In the genomic region with DNA sequence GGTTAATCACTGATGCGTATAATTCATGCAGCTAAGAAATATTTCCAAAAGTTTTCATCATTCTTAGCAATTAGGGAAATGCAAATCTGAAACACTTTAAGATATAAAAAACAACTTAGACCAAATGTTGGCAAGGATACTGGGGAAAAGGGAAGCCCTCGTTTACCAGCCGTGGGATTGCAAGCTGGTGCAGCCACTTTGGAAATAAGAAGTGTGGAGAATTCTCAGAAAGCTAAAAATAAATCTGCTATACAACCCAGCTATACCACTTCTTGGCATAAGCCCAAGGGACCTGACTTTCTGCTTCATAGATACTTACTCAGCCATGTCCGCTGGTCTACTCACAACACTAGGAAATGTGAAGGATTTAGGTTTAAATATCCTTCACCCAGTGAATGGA, we compare ENCODE assay signal across 26 mouse cellular contexts. TPM values are rescaled to one million over a fixed set of nuclear protein-coding genes. Genes with fewer than 3 reads are reported as not detected.
DNase-seq lines count a peak whose midpoint lies in the region; ATAC-seq and TF ChIP-seq lines count a peak whose summit lies in the region.
"Had no signal": no experiment of that assay in that cellular context is flagged by ENCODE, and none has a peak within 500 bp of the region (broad histone marks: within the 10 kb centered on the region; RNA-seq: fewer than 3 reads in every experiment).

No protein-coding gene starts in this region.

- peak; percentile 57 for DNase-seq in forebrain, postnatal 0 days
- DNase-seq in lung, embryonic 14.5 days = peak; percentile 23
- no peak for DNase-seq in lung, postnatal 25 days (ENCODE audit: low spot score)
- DNase-seq in CH12.LX (ENCODE audit: extremely low read depth) = no peak
- peak; percentile 23 for DNase-seq in brain, embryonic 14.5 days (ENCODE audit: low read depth)
- DNase-seq: adrenal gland, adult 2 months; cerebellum, adult 9-10 months; gastrocnemius, adult 2 months; heart, postnatal 36 days; kidney, adult 18-20 months; kidney, postnatal 4 days; lung, adult 18-20 months; lung, postnatal 4 days; midbrain, embryonic 14.5 days; retina, postnatal 1 day; spleen, adult 18-20 months had no signal

- TF ChIP-seq RAD21 in CH12.LX (IDR thresholded peaks at IDR 0.05; ENCODE audit: low read depth, low read length) = no peak

- dilution Hi-C loops in CH12.LX (cut with MboI; ENCODE audit: extremely low pct_ligation_motif_present, extremely low pct_unique_long_range_greater_than_20kb, low sequenced_read_pairs) = no loop called here

- no peaks in the 10 kb centered on the region for H3K27me3 ChIP-seq in forebrain, postnatal 0 days (ENCODE audit: insufficient read depth, low read length)
- no peaks in the 10 kb centered on the region for H3K27me3 ChIP-seq in forebrain, embryonic 13.5 days
- H3K27me3 ChIP-seq in lung, embryonic 14.5 days (ENCODE audit: insufficient read depth, low read length) = no peaks in the 10 kb centered on the region
- peaks cover 2% of the 10 kb centered on the region for H3K27me3 ChIP-seq in CH12.LX (replicated peaks)
- H3K27me3 ChIP-seq in heart, embryonic 11.5 days (ENCODE audit: control insufficient read depth, insufficient read depth, low read length) = no peaks in the 10 kb centered on the region
- H3K27me3 ChIP-seq: heart, embryonic 15.5 days; limb, embryonic 13.5 days; liver, embryonic 12.5 days; neural tube, embryonic 12.5 days; Patski had no signal

- no peak for TF ChIP-seq CTCF in forebrain, postnatal 0 days (IDR thresholded peaks at IDR 0.05; ENCODE audit: low read depth)
- TF ChIP-seq CTCF in lung, embryonic 14.5 days (IDR thresholded peaks at IDR 0.05; ENCODE audit: low read depth) = no peak
- no peak for TF ChIP-seq CTCF in CH12.LX (conservative IDR thresholded peaks at IDR 0.05 in 1 of 2, IDR thresholded peaks at IDR 0.05 in 1 of 2; ENCODE audit: low read depth in 2 of 2, low read length in 2 of 2)
- TF ChIP-seq CTCF in brain, embryonic 14.5 days (IDR thresholded peaks at IDR 0.05; ENCODE audit: borderline replicate concordance, extremely low read depth, insufficient read depth, insufficient read length) = no peak

- no peak overlapping the region for H3K9ac ChIP-seq in forebrain, postnatal 0 days
- H3K9ac ChIP-seq in forebrain, embryonic 13.5 days = no peak overlapping the region
- no peak overlapping the region for H3K9ac ChIP-seq in lung, embryonic 14.5 days
- no peak overlapping the region for H3K9ac ChIP-seq in CH12.LX (ENCODE audit: insufficient read depth, low read depth)
- no peak overlapping the region for H3K9ac ChIP-seq in heart, embryonic 11.5 days (ENCODE audit: low read depth, low read length)
- H3K9ac ChIP-seq: heart, embryonic 15.5 days; hindbrain, embryonic 14.5 days; limb, embryonic 13.5 days; liver, embryonic 12.5 days; neural tube, embryonic 12.5 days had no signal

- WGBS in forebrain, postnatal 0 days = 56% methylated on average over 4 of the region's 4 CpGs
- whole genome bisulfite sequencing in forebrain, embryonic 13.5 days = 87% methylated on average over 4 of the region's 4 CpGs
- 65% methylated on average over 4 of the region's 4 CpGs for WGBS in lung, embryonic 14.5 days
- WGBS in heart, embryonic 11.5 days (ENCODE audit: insufficient replicate concordance) = 84% methylated on average over 4 of the region's 4 CpGs

- H3K4me1 ChIP-seq in forebrain, postnatal 0 days (ENCODE audit: insufficient read depth) = no peaks in the 10 kb centered on the region
- no peaks in the 10 kb centered on the region for H3K4me1 ChIP-seq in forebrain, embryonic 13.5 days
- H3K4me1 ChIP-seq in lung, embryonic 14.5 days (ENCODE audit: insufficient read depth) = no peaks in the 10 kb centered on the region
- peaks cover 0 to 14% of the 10 kb centered on the region in 2 experiments; a peak in 2 of 4 replicates for H3K4me1 ChIP-seq in CH12.LX (ENCODE audit: control insufficient read depth in 1 of 2, insufficient read depth in 2 of 2)
- H3K4me1 ChIP-seq in heart, embryonic 11.5 days (ENCODE audit: control insufficient read depth, insufficient read depth, low read length) = no peaks in the 10 kb centered on the region
- H3K4me1 ChIP-seq: heart, embryonic 15.5 days; limb, embryonic 13.5 days; liver, embryonic 12.5 days; neural tube, embryonic 12.5 days had no signal

- no peak overlapping the region for H3K27ac ChIP-seq in forebrain, postnatal 0 days (ENCODE audit: low read depth, low read length)
- no peak overlapping the region for H3K27ac ChIP-seq in forebrain, embryonic 13.5 days
- H3K27ac ChIP-seq in lung, embryonic 14.5 days (ENCODE audit: low read depth) = no peak overlapping the region
- no peak overlapping the region for H3K27ac ChIP-seq in CH12.LX (ENCODE audit: insufficient read depth, low read depth)
- H3K27ac ChIP-seq in heart, embryonic 11.5 days (ENCODE audit: low read depth, low read length) = no peak overlapping the region
- H3K27ac ChIP-seq: gastrocnemius, adult 2 months; heart, embryonic 15.5 days; hindbrain, embryonic 14.5 days; limb, embryonic 13.5 days; liver, embryonic 12.5 days; neural tube, embryonic 12.5 days had no signal

- H3K36me3 ChIP-seq in forebrain, postnatal 0 days (ENCODE audit: insufficient read depth) = no peaks in the 10 kb centered on the region
- no peaks in the 10 kb centered on the region for H3K36me3 ChIP-seq in forebrain, embryonic 13.5 days (ENCODE audit: poor library complexity, severe bottlenecking)
- no peaks in the 10 kb centered on the region for H3K36me3 ChIP-seq in lung, embryonic 14.5 days (ENCODE audit: insufficient read depth)
- H3K36me3 ChIP-seq in CH12.LX (replicated peaks in 1 of 2; ENCODE audit: control insufficient read depth in 1 of 2, insufficient read depth in 1 of 2, low read length in 1 of 2) = no peaks in the 10 kb centered on the region
- H3K36me3 ChIP-seq in heart, embryonic 11.5 days (ENCODE audit: control insufficient read depth, insufficient read depth, low read length) = no peaks in the 10 kb centered on the region
- H3K36me3 ChIP-seq: G1E; heart, embryonic 15.5 days; limb, embryonic 13.5 days; liver, embryonic 12.5 days; neural tube, embryonic 12.5 days had no signal

- in situ Hi-C loops in CH12.LX (cut with MboI; ENCODE audit: low pct_ligation_motif_present, low pct_unique_long_range_greater_than_20kb, low sequenced_read_pairs) = no loop called here

- TF ChIP-seq POLR2A in CH12.LX (IDR thresholded peaks at IDR 0.05; ENCODE audit: low read depth, low read length) = no peak
- no peak for TF ChIP-seq POLR2A in brain, embryonic 14.5 days (IDR thresholded peaks at IDR 0.05; ENCODE audit: borderline replicate concordance, extremely low read depth, insufficient read depth, insufficient read length, poor library complexity, severe bottlenecking)

- TF ChIP-seq EP300 in CH12.LX (IDR thresholded peaks at IDR 0.05; ENCODE audit: low read length) = no peak

- H3K9me3 ChIP-seq in forebrain, postnatal 0 days (ENCODE audit: low read length) = no peaks in the 10 kb centered on the region
- H3K9me3 ChIP-seq in forebrain, embryonic 13.5 days (replicated peaks) = no peaks in the 10 kb centered on the region
- H3K9me3 ChIP-seq in lung, embryonic 14.5 days (ENCODE audit: low read depth, low read length) = no peaks in the 10 kb centered on the region
- H3K9me3 ChIP-seq in CH12.LX (replicated peaks; ENCODE audit: low read length) = no peaks in the 10 kb centered on the region
- no peaks in the 10 kb centered on the region for H3K9me3 ChIP-seq in heart, embryonic 11.5 days (replicated peaks; ENCODE audit: control insufficient read depth, low read length)
- H3K9me3 ChIP-seq: G1E; heart, embryonic 15.5 days; limb, embryonic 13.5 days; liver, embryonic 12.5 days; neural tube, embryonic 12.5 days had no signal

- ATAC-seq in forebrain, postnatal 0 days = peak; percentile 83
- no peak for ATAC-seq in forebrain, embryonic 13.5 days
- ATAC-seq in lung, embryonic 14.5 days (ENCODE audit: insufficient read depth) = no peak
- ATAC-seq in heart, embryonic 11.5 days (replicated peaks; ENCODE audit: insufficient number of reproducible peaks, low FRiP score, low TSS enrichment) = no peak
- ATAC-seq: inflammation-experienced regulatory T-cells, adult 6 months; liver, embryonic 12.5 days; Patski had no signal

- no peak overlapping the region for H3K4me2 ChIP-seq in forebrain, postnatal 0 days (ENCODE audit: low read depth)
- no peak overlapping the region for H3K4me2 ChIP-seq in forebrain, embryonic 13.5 days
- no peak overlapping the region for H3K4me2 ChIP-seq in lung, embryonic 14.5 days
- H3K4me2 ChIP-seq in CH12.LX (ENCODE audit: insufficient read depth, low read depth, poor library complexity, severe bottlenecking) = peak overlapping the region; percentile 56
- no peak overlapping the region for H3K4me2 ChIP-seq in heart, embryonic 11.5 days
- H3K4me2 ChIP-seq: heart, embryonic 15.5 days; hindbrain, embryonic 14.5 days; limb, embryonic 13.5 days; liver, embryonic 12.5 days; neural tube, embryonic 12.5 days had no signal

- no peak overlapping the region for H3K4me3 ChIP-seq in forebrain, postnatal 0 days (ENCODE audit: low read depth, low read length)
- no peak overlapping the region for H3K4me3 ChIP-seq in forebrain, embryonic 13.5 days
- no peak overlapping the region for H3K4me3 ChIP-seq in lung, embryonic 14.5 days (ENCODE audit: low read depth, low read length)
- no peak overlapping the region for H3K4me3 ChIP-seq in CH12.LX (replicated peaks in 1 of 3; ENCODE audit: low read depth in 2 of 3, low read length in 2 of 3, poor library complexity in 1 of 3)
- no peak overlapping the region for H3K4me3 ChIP-seq in heart, embryonic 11.5 days (ENCODE audit: low read depth, low read length)
- H3K4me3 ChIP-seq: gastrocnemius, adult 2 months; heart, embryonic 15.5 days; limb, embryonic 13.5 days; liver, embryonic 12.5 days; neural tube, embryonic 12.5 days had no signal

- H3K79me2 ChIP-seq in CH12.LX (replicated peaks; ENCODE audit: control insufficient read depth, extremely low read depth, insufficient read depth, poor library complexity, severe bottlenecking) = no peaks in the 10 kb centered on the region

TF ChIP-seq in CH12.LX, 34 proteins besides CTCF, POLR2A, EP300 and RAD21 (continues in another document):
- TF ChIP-seq SIN3A (IDR thresholded peaks at IDR 0.05; ENCODE audit: low read length) = no peak
- no peak for TF ChIP-seq HCFC1 (IDR thresholded peaks at IDR 0.05; ENCODE audit: low read depth, low read length)
- TF ChIP-seq CHD2 (IDR thresholded peaks at IDR 0.05; ENCODE audit: low read length) = no peak
- TF ChIP-seq NELFE (IDR thresholded peaks at IDR 0.05; ENCODE audit: low read depth, low read length) = no peak
- TF ChIP-seq MEF2A (IDR thresholded peaks at IDR 0.05; ENCODE audit: borderline replicate concordance, low read depth, low read length) = no peak

RNA-seq across cellular contexts. Expression of gene Stk35, which starts 51.2 kb away (rescaled TPM):
- total RNA-seq in forebrain, postnatal 0 days (2014; rRNA removed) = 10.8 and 14.8 TPM in 2 replicates
- polyA plus RNA-seq in forebrain, postnatal 0 days (2015; fragmentation: Nextera tagmentation; extraction: Ambion mirVana) = 3.6 and 4.4 TPM in 2 replicates
- 9.4 and 11.4 TPM in 2 replicates for polyA plus RNA-seq in forebrain, embryonic 13.5 days (2015; fragmentation: Nextera tagmentation; extraction: Ambion mirVana)
- polyA plus RNA-seq in lung, embryonic 14.5 days (2014; fragmentation: Nextera tagmentation; extraction: Ambion mirVana) = 15.6 and 17.1 TPM in 2 replicates
- total RNA-seq in CH12.LX (2012; rRNA removed) (7.3 and 7.4 TPM in 2 replicates), CH12.LX (2014; rRNA removed) (3.3 and 4.5 TPM in 2 replicates)
- 17.1 and 22.7 TPM in 2 replicates for polyA plus RNA-seq in CH12.LX (2012; ENCODE audit: insufficient read length, low read depth)
- 24.2 and 24.6 TPM in 2 replicates for polyA plus RNA-seq in brain, embryonic 14.5 days (2012; rRNA removed)
- polyA plus RNA-seq in heart, embryonic 11.5 days (2014; fragmentation: Nextera tagmentation; extraction: Ambion mirVana) = 8.0 and 9.7 TPM in 2 replicates

Comparison
In these comparisons a context has a peak if more than half of its experiments do, and no peak if none do; other contexts are left out.
1. DNase-seq: peak in forebrain, postnatal 0 days (single experiment), lung, embryonic 14.5 days (single experiment) and brain, embryonic 14.5 days (single experiment); none in lung, postnatal 25 days (single experiment) and CH12.LX (single experiment).